Mouse (Mus musculus) heart, adult 2 months (tissue): ENCODE measurements around the gene Tmem147.

Experiments
- CTCF ChIP-seq: fragments of 200-600 bp; IDR thresholded peaks from 2 replicates; pipeline ENCODE4 v1.8.1; 2022; ENCODE audit warnings: antibody characterized with exemption, mild to moderate bottlenecking, moderate library complexity
- EP300 ChIP-seq: fragments of 200-500 bp; IDR thresholded peaks from 2 replicates; pipeline ENCODE4 v1.6.1; 2011; ENCODE audit warnings: low read depth, low read length, control low read depth; ENCODE audit not compliant: insufficient read depth
- POLR2A ChIP-seq: fragments of 200-500 bp; IDR thresholded peaks from 2 replicates; pipeline ENCODE4 v1.6.1; 2011; ENCODE audit warnings: mild to moderate bottlenecking, low read depth, low read length, control low read depth; ENCODE audit not compliant: insufficient read depth

GRCm38 (mm10) chr7:30723274-30723953 is 5.9 kb downstream of the Tmem147 start:
- TF ChIP-seq CTCF (no peak), EP300 (no peak), POLR2A (no peak)
